Mouse (Mus musculus): ENCODE results near the gene Fam229b. TPM values are rescaled to one million over a fixed set of nuclear protein-coding genes. Genes with fewer than 3 reads are reported as not detected.

The Fam229b gene
- polyA plus RNA-seq, 1 experiment from 2014 or later = 8.0 TPM

DNA sequence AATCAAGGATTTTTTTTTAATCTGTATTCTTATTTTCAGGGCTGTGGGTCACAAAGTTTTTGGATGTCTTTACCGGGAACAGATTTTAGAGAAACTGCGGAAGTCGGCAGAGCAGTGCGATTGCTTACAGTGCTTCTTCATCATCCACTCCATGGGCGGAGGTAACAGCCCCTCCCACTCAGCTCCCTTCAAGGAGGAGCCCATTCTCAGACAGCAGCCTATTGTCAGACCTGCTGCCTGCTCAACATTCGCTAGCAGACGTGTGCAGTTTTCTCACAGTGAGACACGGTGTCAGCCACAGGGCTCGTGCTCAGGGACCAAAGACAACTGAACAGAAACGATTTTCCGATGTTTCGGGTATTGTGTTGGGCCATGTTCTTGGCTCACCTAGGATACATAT lies 8.5 kb upstream of the Fam229b start:
- no peak overlapping the region for H3K4me2 ChIP-seq (ENCODE audit: low read depth, low read length)
- H3K4me3 ChIP-seq (replicated peaks; ENCODE audit: low read length) = no peak overlapping the region
- peaks cover 3% of the 10 kb centered on the region; the same call in 1 of the 2 replicates for H3K36me3 ChIP-seq (ENCODE audit: control insufficient read depth, insufficient read depth, low read length)
- H3K27me3 ChIP-seq (ENCODE audit: control insufficient read depth, insufficient read depth, low read length) = no peaks in the 10 kb centered on the region
- ATAC-seq (ENCODE audit: insufficient read depth, low FRiP score) = no peak
- H3K4me1 ChIP-seq (ENCODE audit: control insufficient read depth, insufficient read depth, low read length) = no peaks in the 10 kb centered on the region
- WGBS = 82% methylated on average over 12 of the region's 12 CpGs
- H3K27ac ChIP-seq (ENCODE audit: low read length) = no peak overlapping the region
- H3K9me3 ChIP-seq (replicated peaks; ENCODE audit: control insufficient read depth, low read length) = no peaks in the 10 kb centered on the region
- no peak overlapping the region for H3K9ac ChIP-seq (ENCODE audit: low read length)

DNA sequence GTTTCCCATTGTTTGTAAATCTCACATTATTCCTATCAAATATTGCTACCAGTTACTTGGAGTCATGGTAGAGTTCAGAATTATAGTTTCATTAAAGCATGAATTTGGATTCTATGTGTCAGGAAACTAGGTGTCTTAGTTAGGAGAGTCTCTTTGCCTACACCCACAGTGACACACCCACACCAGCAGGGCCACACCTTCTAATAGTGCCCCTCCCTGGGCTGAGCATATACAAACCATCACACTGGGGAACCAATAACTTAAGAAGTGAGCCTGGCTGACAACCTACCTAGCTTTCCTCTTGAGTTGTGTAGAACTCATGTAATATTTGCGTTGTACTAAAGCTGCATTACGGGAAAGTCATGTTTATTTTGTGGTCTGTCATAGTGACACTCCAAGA lies 7.7 kb upstream of the Fam229b start:
- no peak for ATAC-seq (ENCODE audit: insufficient read depth, low FRiP score)
- H3K9ac ChIP-seq (ENCODE audit: low read length) = no peak overlapping the region
- no peaks in the 10 kb centered on the region for H3K9me3 ChIP-seq (replicated peaks; ENCODE audit: control insufficient read depth, low read length)
- WGBS = 84% methylated on average over 2 of the region's 2 CpGs
- no peak overlapping the region for H3K4me2 ChIP-seq (ENCODE audit: low read depth, low read length)
- no peaks in the 10 kb centered on the region for H3K27me3 ChIP-seq (ENCODE audit: control insufficient read depth, insufficient read depth, low read length)
- H3K4me3 ChIP-seq (replicated peaks; ENCODE audit: low read length) = no peak overlapping the region
- H3K27ac ChIP-seq (ENCODE audit: low read length) = no peak overlapping the region
- no peaks in the 10 kb centered on the region for H3K4me1 ChIP-seq (ENCODE audit: control insufficient read depth, insufficient read depth, low read length)
- peaks cover 3% of the 10 kb centered on the region; the same call in 1 of the 2 replicates for H3K36me3 ChIP-seq (ENCODE audit: control insufficient read depth, insufficient read depth, low read length)

DNA sequence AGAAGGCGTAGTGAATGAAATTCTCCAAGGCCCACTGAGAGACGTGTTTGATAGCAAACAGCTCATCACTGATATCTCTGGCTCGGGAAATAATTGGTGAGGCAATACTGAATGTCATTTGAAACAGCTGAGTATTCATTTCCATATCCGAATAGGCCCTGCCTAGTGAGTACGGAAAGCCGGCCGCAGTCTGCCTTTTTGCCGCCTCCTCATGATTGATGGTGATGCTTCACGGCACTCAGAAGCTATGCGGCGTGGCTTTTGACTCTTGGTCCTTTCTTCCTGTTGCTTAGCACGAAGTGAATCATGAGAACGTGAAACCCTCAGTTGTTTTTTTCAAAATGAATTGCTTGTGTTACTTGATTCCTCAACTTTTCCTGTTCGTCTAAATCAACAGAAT lies 7.1 kb upstream of the Fam229b start:
- peaks cover 3% of the 10 kb centered on the region; the same call in 1 of the 2 replicates for H3K36me3 ChIP-seq (ENCODE audit: control insufficient read depth, insufficient read depth, low read length)

DNA sequence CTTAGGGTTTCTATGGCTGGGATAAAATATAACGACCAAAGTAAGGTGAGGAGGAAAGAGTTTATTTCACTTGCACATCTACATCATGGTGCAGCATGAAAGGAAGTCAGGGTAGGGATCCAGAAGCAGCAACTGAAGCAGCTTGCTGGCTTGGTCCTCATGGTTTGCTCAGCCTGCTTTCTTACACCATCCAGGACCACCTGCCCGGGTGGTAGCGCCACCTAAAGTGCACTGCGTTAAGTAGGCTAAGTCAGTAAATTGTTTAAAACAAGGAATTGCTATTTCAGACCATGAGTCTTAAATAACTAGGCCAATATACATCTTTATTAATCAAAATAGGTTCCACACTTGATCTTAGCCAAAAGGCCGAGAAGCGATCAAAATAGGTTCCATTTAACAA lies 5.0 kb upstream of the Fam229b start:
- Histone ChIP-seq H3K4me2 (ENCODE audit: low read depth, low read length) (no peak overlapping the region), H3K9ac (ENCODE audit: low read length) (no peak overlapping the region), H3K36me3 (ENCODE audit: control insufficient read depth, insufficient read depth, low read length) (peaks cover 3% of the 10 kb centered on the region; the same call in 1 of the 2 replicates), H3K9me3 (replicated peaks; ENCODE audit: control insufficient read depth, low read length) (no peaks in the 10 kb centered on the region), H3K27ac (ENCODE audit: low read length) (no peak overlapping the region), H3K4me3 (replicated peaks; ENCODE audit: low read length) (no peak overlapping the region), H3K4me1 (ENCODE audit: control insufficient read depth, insufficient read depth, low read length) (peaks cover 3% of the 10 kb centered on the region; the same call in 1 of the 2 replicates), H3K27me3 (ENCODE audit: control insufficient read depth, insufficient read depth, low read length) (no peaks in the 10 kb centered on the region)
- no peak for ATAC-seq (ENCODE audit: insufficient read depth, low FRiP score)
- 80% methylated on average over 6 of the region's 6 CpGs for WGBS

More for the DNA sequence above, 7.1 kb upstream of the Fam229b start:
- H3K4me1 ChIP-seq (ENCODE audit: control insufficient read depth, insufficient read depth, low read length) = no peaks in the 10 kb centered on the region
- no peaks in the 10 kb centered on the region for H3K9me3 ChIP-seq (replicated peaks; ENCODE audit: control insufficient read depth, low read length)
- no peak for ATAC-seq (ENCODE audit: insufficient read depth, low FRiP score)
- WGBS = 63% methylated on average over 14 of the region's 14 CpGs
- H3K27me3 ChIP-seq (ENCODE audit: control insufficient read depth, insufficient read depth, low read length) = no peaks in the 10 kb centered on the region
- H3K4me3 ChIP-seq (replicated peaks; ENCODE audit: low read length) = no peak overlapping the region
- no peak overlapping the region for H3K4me2 ChIP-seq (ENCODE audit: low read depth, low read length)
- H3K9ac ChIP-seq (ENCODE audit: low read length) = no peak overlapping the region
- H3K27ac ChIP-seq (ENCODE audit: low read length) = no peak overlapping the region

- no peak for ATAC-seq (ENCODE audit: insufficient read depth, low FRiP score)
- Histone ChIP-seq H3K4me3 (replicated peaks; ENCODE audit: low read length) (no peak overlapping the region), H3K9me3 (replicated peaks; ENCODE audit: control insufficient read depth, low read length) (no peaks in the 10 kb centered on the region), H3K27ac (ENCODE audit: low read length) (no peak overlapping the region), H3K4me1 (ENCODE audit: control insufficient read depth, insufficient read depth, low read length) (peaks cover 3% of the 10 kb centered on the region; the same call in 1 of the 2 replicates), H3K36me3 (ENCODE audit: control insufficient read depth, insufficient read depth, low read length) (peaks cover 3% of the 10 kb centered on the region; the same call in 1 of the 2 replicates), H3K9ac (ENCODE audit: low read length) (no peak overlapping the region), H3K4me2 (ENCODE audit: low read depth, low read length) (no peak overlapping the region), H3K27me3 (ENCODE audit: control insufficient read depth, insufficient read depth, low read length) (no peaks in the 10 kb centered on the region)
- 77% methylated on average over 3 of the region's 3 CpGs for WGBS
These were observed 4.1 kb upstream of the Fam229b start for GRCm38 (mm10) chr10:39137766-39138165.

- H3K4me2 ChIP-seq (ENCODE audit: low read depth, low read length) = no peak overlapping the region
- no peak overlapping the region for H3K9ac ChIP-seq (ENCODE audit: low read length)
- no peak for ATAC-seq (ENCODE audit: insufficient read depth, low FRiP score)
- no peak overlapping the region for H3K4me3 ChIP-seq (replicated peaks; ENCODE audit: low read length)
- WGBS = 35% methylated on average over 4 of the region's 4 CpGs
- no peaks in the 10 kb centered on the region for H3K36me3 ChIP-seq (ENCODE audit: control insufficient read depth, insufficient read depth, low read length)
- H3K27me3 ChIP-seq (ENCODE audit: control insufficient read depth, insufficient read depth, low read length) = no peaks in the 10 kb centered on the region
- H3K27ac ChIP-seq (ENCODE audit: low read length) = no peak overlapping the region
- no peaks in the 10 kb centered on the region for H3K9me3 ChIP-seq (replicated peaks; ENCODE audit: control insufficient read depth, low read length)
- no peaks in the 10 kb centered on the region for H3K4me1 ChIP-seq (ENCODE audit: control insufficient read depth, insufficient read depth, low read length)
These were observed 12.3 kb downstream of the Fam229b start for GRCm38 (mm10) chr10:39121412-39121811.

DNA sequence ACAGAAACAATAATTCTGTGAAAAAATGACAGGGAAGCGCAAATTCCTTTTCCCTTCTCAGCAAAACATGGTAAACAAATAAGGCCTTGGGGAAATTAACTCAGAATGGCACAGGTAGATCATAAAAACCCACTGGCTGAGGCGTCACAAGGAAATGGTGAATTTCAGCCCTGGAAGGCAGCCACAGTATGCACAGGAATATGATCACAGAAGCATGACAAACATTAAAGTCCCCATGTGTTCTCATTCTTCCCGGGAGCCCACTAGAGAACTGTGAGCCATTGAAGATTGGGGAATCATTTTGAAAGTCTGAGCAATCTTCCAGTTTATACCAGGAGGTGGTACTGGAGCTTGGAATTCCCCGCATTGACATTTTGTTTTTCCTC lies 24.2 kb downstream of the Fam229b start:
- H3K4me3 ChIP-seq (replicated peaks; ENCODE audit: low read length) = no peak overlapping the region
- no peak overlapping the region for H3K9ac ChIP-seq (ENCODE audit: low read length)
- 52% methylated on average over 4 of the region's 4 CpGs for WGBS

DNA sequence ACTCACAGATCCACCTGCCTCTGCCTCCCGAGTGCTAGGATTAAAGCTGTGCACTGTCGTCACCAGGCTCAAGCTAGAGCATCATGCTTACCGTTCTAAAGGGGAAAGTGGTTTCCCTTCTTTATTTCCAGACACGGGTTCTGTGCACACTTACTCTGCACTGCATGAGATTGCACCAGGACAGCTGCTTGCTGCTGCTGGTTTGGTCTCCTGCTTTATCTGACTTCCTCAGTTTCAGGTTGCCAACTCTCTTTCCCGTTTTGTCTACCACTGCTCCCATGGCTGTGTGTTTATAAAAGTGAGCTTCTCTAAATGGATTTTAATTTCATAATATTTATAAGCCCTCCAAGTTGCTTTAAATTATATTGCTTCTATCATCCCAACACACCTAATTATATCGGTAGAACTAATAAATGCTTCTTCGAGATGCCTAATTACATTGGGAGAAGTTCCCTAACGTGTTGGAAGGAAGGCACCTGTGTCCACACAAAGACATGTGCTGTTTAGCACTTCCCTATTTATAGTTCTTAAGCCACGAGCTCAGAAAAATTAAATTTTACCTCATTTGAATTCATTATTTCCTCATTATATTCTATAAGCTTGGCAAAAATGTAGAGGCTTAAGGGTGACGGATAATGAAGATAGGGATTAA lies 24.8 kb downstream of the Fam229b start:
- Histone ChIP-seq H3K27me3 (ENCODE audit: control insufficient read depth, insufficient read depth, low read length) (no peaks in the 10 kb centered on the region), H3K9me3 (replicated peaks; ENCODE audit: control insufficient read depth, low read length) (no peaks in the 10 kb centered on the region), H3K27ac (ENCODE audit: low read length) (no peak overlapping the region), H3K4me1 (ENCODE audit: control insufficient read depth, insufficient read depth, low read length) (no peaks in the 10 kb centered on the region), H3K9ac (ENCODE audit: low read length) (no peak overlapping the region), H3K4me2 (ENCODE audit: low read depth, low read length) (no peak overlapping the region), H3K36me3 (ENCODE audit: control insufficient read depth, insufficient read depth, low read length) (peaks cover 5% of the 10 kb centered on the region; the same call in 1 of the 2 replicates), H3K4me3 (replicated peaks; ENCODE audit: low read length) (no peak overlapping the region)
- WGBS = 61% methylated on average over 10 of the region's 10 CpGs
- ATAC-seq (ENCODE audit: insufficient read depth, low FRiP score) = no peak

More for the DNA sequence above, 24.2 kb downstream of the Fam229b start:
- Histone ChIP-seq H3K9me3 (replicated peaks; ENCODE audit: control insufficient read depth, low read length) (no peaks in the 10 kb centered on the region), H3K4me2 (ENCODE audit: low read depth, low read length) (no peak overlapping the region), H3K27me3 (ENCODE audit: control insufficient read depth, insufficient read depth, low read length) (no peaks in the 10 kb centered on the region), H3K27ac (ENCODE audit: low read length) (no peak overlapping the region), H3K4me1 (ENCODE audit: control insufficient read depth, insufficient read depth, low read length) (no peaks in the 10 kb centered on the region), H3K36me3 (ENCODE audit: control insufficient read depth, insufficient read depth, low read length) (peaks cover 5% of the 10 kb centered on the region; the same call in 1 of the 2 replicates)
- no peak for ATAC-seq (ENCODE audit: insufficient read depth, low FRiP score)

DNA sequence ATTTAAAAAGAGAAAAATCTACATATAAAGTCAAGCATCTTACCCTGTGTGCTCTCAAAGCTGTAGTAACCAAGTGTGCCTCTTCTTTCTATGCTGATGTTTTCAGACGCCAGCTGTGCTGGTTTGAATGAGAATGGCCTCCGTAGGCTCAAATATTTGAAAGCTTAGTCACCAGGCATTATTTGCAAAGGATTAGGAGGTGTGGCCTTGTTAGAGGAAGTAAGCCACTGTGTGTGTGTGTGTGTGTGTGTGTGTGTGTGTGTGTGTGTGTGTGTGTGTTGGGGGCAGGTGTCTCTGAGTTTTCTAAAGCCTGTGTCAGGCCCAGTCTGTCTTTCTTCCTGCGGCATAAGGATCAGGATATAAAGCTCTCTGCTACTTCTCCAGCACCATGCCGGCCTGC lies 26.8 kb downstream of the Fam229b start:
- no peak for ATAC-seq (ENCODE audit: insufficient read depth, low FRiP score)
- Histone ChIP-seq H3K9ac (ENCODE audit: low read length) (no peak overlapping the region), H3K4me2 (ENCODE audit: low read depth, low read length) (no peak overlapping the region), H3K4me1 (ENCODE audit: control insufficient read depth, insufficient read depth, low read length) (no peaks in the 10 kb centered on the region), H3K9me3 (replicated peaks; ENCODE audit: control insufficient read depth, low read length) (no peaks in the 10 kb centered on the region), H3K27me3 (ENCODE audit: control insufficient read depth, insufficient read depth, low read length) (no peaks in the 10 kb centered on the region), H3K36me3 (ENCODE audit: control insufficient read depth, insufficient read depth, low read length) (peaks cover 5% of the 10 kb centered on the region; the same call in 1 of the 2 replicates), H3K4me3 (replicated peaks; ENCODE audit: low read length) (no peak overlapping the region), H3K27ac (ENCODE audit: low read length) (no peak overlapping the region)
- whole genome bisulfite sequencing = 50% methylated on average over 4 of the region's 4 CpGs

Data from stomach, embryonic 16.5 days (tissue).